Mouse (Mus musculus) cerebellum, postnatal 25 days (tissue): Measurements from ENCODE around the gene Cnr1.

Experiments
- DNase-seq, 2 experiments: peaks; one replicate each; pipeline ENCODE4 v3.0.0; 2021; ENCODE audit warnings: mixed read lengths in 2 of 2

The Cnr1 gene

GRCm38 (mm10) chr4:33941557-33941956, 17.2 kb downstream of the Cnr1 start:
- no peak for DNase-seq

- DNase-seq = peak; percentile 33 to 37
These were observed 19.5 kb downstream of the Cnr1 start for GRCm38 (mm10) chr4:33943936-33944335.

GRCm38 (mm10) chr4:33945742-33946141, 21.3 kb downstream of the Cnr1 start:
- no peak for DNase-seq

- no peak for DNase-seq
These were observed 23.2 kb downstream of the Cnr1 start for GRCm38 (mm10) chr4:33947584-33947983.

- DNase-seq = no peak
These were observed 33.0 kb downstream of the Cnr1 start for GRCm38 (mm10) chr4:33957398-33957797.

- no peak for DNase-seq
These were observed 34.1 kb downstream of the Cnr1 start for GRCm38 (mm10) chr4:33958515-33958914.

- no peak for DNase-seq
These were observed 35.4 kb downstream of the Cnr1 start for GRCm38 (mm10) chr4:33959841-33960240.

GRCm38 (mm10) chr4:33970726-33971125, 46.3 kb downstream of the Cnr1 start:
- DNase-seq = no peak

- no peak for DNase-seq
These were observed 64.2 kb downstream of the Cnr1 start for GRCm38 (mm10) chr4:33988466-33989089.

- DNase-seq = no peak
These were observed 68.3 kb downstream of the Cnr1 start for GRCm38 (mm10) chr4:33992687-33993086.

GRCm38 (mm10) chr4:33996382-33996781, 72.0 kb downstream of the Cnr1 start:
- no peak for DNase-seq
